8 mouse cellular contexts compared by ENCODE assay signal in genomic region chr8:109565498-109566333, GRCm38 (mm10). TPM values are rescaled to one million over a fixed set of nuclear protein-coding genes. Genes with fewer than 3 reads are reported as not detected.
A peak's percentile ranks its signal among the peaks of the same experiment; 100 is the strongest.
DNase-seq lines count a peak whose midpoint lies in the region; ATAC-seq lines count a peak whose summit lies in the region.

Gene Dhx38 (minus strand): TSS chr8:109565861.
Gene Txnl4b (plus strand): TSS chr8:109565892.

- peak within 1 kb of the TSS; percentile 81 for H3K4me3 ChIP-seq in lung, embryonic 16.5 days (ENCODE audit: low read length)

- peak within 1 kb of the TSS; percentile 89 for H3K27ac ChIP-seq in lung, embryonic 16.5 days (ENCODE audit: low read length)

- under 1% methylated on average over 52 of the region's 52 CpGs for WGBS in lung, embryonic 16.5 days

- H3K36me3 ChIP-seq in lung, embryonic 16.5 days (ENCODE audit: control insufficient read depth, insufficient read depth, low read length): peaks cover 18% of the 10 kb centered on the region

- ATAC-seq in hematopoietic stem cell, adult 5-6 weeks (replicated peaks in 1 of 2; ENCODE audit: insufficient read depth in 1 of 2, low FRiP score in 2 of 2, low TSS enrichment in 1 of 2, low read depth in 1 of 2, poor library complexity in 2 of 2, severe bottlenecking in 2 of 2): peak; percentile 97
- peak; percentile 100 for ATAC-seq in lung, embryonic 16.5 days (ENCODE audit: low read depth)

- peaks cover 17% of the 10 kb centered on the region for H3K4me1 ChIP-seq in lung, embryonic 16.5 days (replicated peaks; ENCODE audit: control insufficient read depth, insufficient read depth, low read length)

- H3K27me3 ChIP-seq in lung, embryonic 16.5 days (ENCODE audit: control insufficient read depth, insufficient read depth, low read depth, low read length): no peaks in the 10 kb centered on the region

- peak within 1 kb of the TSS; percentile 87 for H3K9ac ChIP-seq in lung, embryonic 16.5 days (ENCODE audit: low read length)

- peak; percentile 99 for DNase-seq in MEL-GATA-1-ER (ENCODE audit: extremely low read depth, low read depth)
- DNase-seq in cerebellum, adult 8-10 months: peak; percentile 98
- peak; percentile 100 for DNase-seq in forelimb bud, embryonic 11.5 days (ENCODE audit: low read depth, low spot score)
- DNase-seq in layer of hippocampus, adult 9-10 months (ENCODE audit: low spot score): peak; percentile 99
- peak; percentile 93 for DNase-seq in ovary, postnatal 10 days (ENCODE audit: low spot score)
- DNase-seq in thymus, postnatal 10 days (ENCODE audit: low spot score in 2 of 2): peak; percentile 97 to 98

- H3K9me3 ChIP-seq in lung, embryonic 16.5 days (ENCODE audit: control insufficient read depth, low read length): no peaks in the 10 kb centered on the region

- H3K4me2 ChIP-seq in lung, embryonic 16.5 days (ENCODE audit: low read depth, low read length): peak within 1 kb of the TSS; percentile 93

RNA-seq across cellular contexts. Expression of gene Dhx38, which starts in this region (rescaled TPM):
- total RNA-seq in hematopoietic stem cell, adult 5-6 weeks (2017): 53.2 and 58.5 TPM in 2 replicates
- polyA plus RNA-seq in lung, embryonic 16.5 days (2015; fragmentation: Nextera tagmentation; extraction: Ambion mirVana): 23.9 and 25.3 TPM in 2 replicates

RNA-seq across cellular contexts. Expression of gene Txnl4b, which starts in this region (rescaled TPM):
- 9.6 and 14.2 TPM in 2 replicates for total RNA-seq in hematopoietic stem cell, adult 5-6 weeks (2017)
- polyA plus RNA-seq in lung, embryonic 16.5 days (2015; fragmentation: Nextera tagmentation; extraction: Ambion mirVana): 26.0 and 29.6 TPM in 2 replicates

Comparison
In these comparisons a context has a peak if more than half of its experiments do, and no peak if none do; other contexts are left out.
1. Peak in every context shown above with its lines: DNase-seq, ATAC-seq, H3K4me3 ChIP-seq and H3K27ac ChIP-seq.